Mouse (Mus musculus) intestine, embryonic 14.5 days (tissue): ENCODE measurements around the gene Itgad. TPM values are rescaled to one million over a fixed set of nuclear protein-coding genes. Genes with fewer than 3 reads are reported as not detected.
A peak's percentile ranks its signal among the peaks of the same experiment; 100 is the strongest.

Experiments
- ATAC-seq: fragments of 200-750 bp; cut with Nextera tagmentation; replicated peaks from 2 replicates; pipeline ENCODE4 v1.8.0; 2017; ENCODE audit warnings: low read depth, moderate number of reproducible peaks, moderate TSS enrichment, moderate library complexity; ENCODE audit not compliant: low FRiP score, low TSS enrichment
- DNase-seq: peaks from one replicate; pipeline ENCODE4 v3.0.0-alpha.2; 2018; ENCODE audit warnings: low spot score
- H3K27ac ChIP-seq: fragments of 300-500 bp; sonication (generic); 2 replicates; pipeline ENCODE4 v1.5.1; 2014; ENCODE audit warnings: low read depth, mild to moderate bottlenecking, control low read depth
- H3K27me3 ChIP-seq: fragments of 300-500 bp; sonication (generic); replicated peaks from 2 replicates; pipeline ENCODE4 v1.6.1; 2014; ENCODE audit warnings: low read length, control low read depth; ENCODE audit not compliant: control insufficient read depth, insufficient read depth
- H3K36me3 ChIP-seq: fragments of 300-500 bp; sonication (generic); 2 replicates; pipeline ENCODE4 v1.6.1; 2014; ENCODE audit warnings: low read length, control low read depth; ENCODE audit not compliant: control insufficient read depth, insufficient read depth
- H3K4me1 ChIP-seq: fragments of 300-500 bp; sonication (generic); replicated peaks from 2 replicates; pipeline ENCODE4 v1.6.1; 2014; ENCODE audit warnings: low read length, control low read depth, mixed read lengths; ENCODE audit not compliant: control insufficient read depth, insufficient read depth
- H3K4me2 ChIP-seq: fragments of 300-500 bp; sonication (generic); 2 replicates; pipeline ENCODE4 v1.6.1; 2014; ENCODE audit warnings: low read length
- H3K4me3 ChIP-seq: fragments of 300-500 bp; sonication (generic); 2 replicates; pipeline ENCODE4 v1.5.1; 2014; ENCODE audit warnings: low read depth, low read length, control low read depth, mixed read lengths
- H3K9ac ChIP-seq: fragments of 300-500 bp; sonication (generic); 2 replicates; pipeline ENCODE4 v1.6.1; 2014; ENCODE audit warnings: mild to moderate bottlenecking, low read length
- H3K9me3 ChIP-seq: fragments of 300-500 bp; sonication (generic); 2 replicates; pipeline ENCODE4 v1.6.1; 2016; ENCODE audit warnings: low read length, control low read depth; ENCODE audit not compliant: control insufficient read depth
- WGBS: fragments of 180-500 bp; shearing (Covaris S2); extraction: QIAGEN DNeasy Blood & Tissue Kit; methylation state at CpG from one replicate; pipeline ENCODE4 v1.1.7; 2014; 5-methylcytosine and 5-hydroxymethylcytosine counted together
- polyA plus RNA-seq: library from polyadenylated mRNA; unstranded; fragments of >200 nt; fragmentation: Nextera tagmentation; extraction: Ambion mirVana; gene quantifications from 2 replicates; pipeline ENCODE4 v1.2.1, GENCODE M21; 2014

Gene Itgad
- polyA plus RNA-seq, 1 experiment from 2014 or later = not detected

GRCm38 (mm10) chr7:128270431-128270850 is 116.3 kb downstream of the Itgad start:
- Histone ChIP-seq H3K9me3 (no peaks in the 10 kb centered on the region), H3K27me3 (no peaks in the 10 kb centered on the region), H3K4me2 (no peak overlapping the region), H3K9ac (no peak overlapping the region), H3K36me3 (peaks cover 44% of the 10 kb centered on the region), H3K4me1 (no peaks in the 10 kb centered on the region), H3K27ac (no peak overlapping the region), H3K4me3 (no peak overlapping the region)
- peak; percentile 82 for ATAC-seq
- 45% methylated on average over 13 of the region's 13 CpGs for WGBS
- no peak for DNase-seq

- H3K9ac ChIP-seq = no peak overlapping the region
- DNase-seq (no peak), ATAC-seq (no peak)
- H3K27me3 ChIP-seq = no peaks in the 10 kb centered on the region
- no peaks in the 10 kb centered on the region for H3K9me3 ChIP-seq
- 95% methylated on average over 9 of the region's 9 CpGs for WGBS
- no peak overlapping the region for H3K4me2 ChIP-seq
- no peak overlapping the region for H3K27ac ChIP-seq
- H3K4me3 ChIP-seq = no peak overlapping the region
- peaks cover 55% of the 10 kb centered on the region for H3K36me3 ChIP-seq
- no peaks in the 10 kb centered on the region for H3K4me1 ChIP-seq
Measured at GRCm38 (mm10) chr7:128271496-128271895, 117.3 kb downstream of the Itgad start.

Other genes with a start within 250 kb of the Itgad start
- gene Kat8, start 241.9 kb upstream of the Itgad start, polyA plus RNA-seq = 37.9 and 41.9 TPM in 2 replicates
- gene Prss8, start 224.3 kb upstream of the Itgad start, polyA plus RNA-seq = 39.8 and 41.6 TPM in 2 replicates
- 8.6 and 11.0 TPM in 2 replicates for gene Prss36, start 207.7 kb upstream of the Itgad start, polyA plus RNA-seq
- 52.5 and 59.5 TPM in 2 replicates for gene Fus, start 186.9 kb upstream of the Itgad start, polyA plus RNA-seq
- gene Pycard, start 160.5 kb upstream of the Itgad start, polyA plus RNA-seq = 208 and 275 TPM in 2 replicates
- 0.16 TPM in 1 of 2 replicates, not detected in the other for gene Trim72, start 150.4 kb upstream of the Itgad start, polyA plus RNA-seq
- 0.94 and 1.7 TPM in 2 replicates for gene Itgam, start 91.7 kb upstream of the Itgad start, polyA plus RNA-seq
- 0.04 TPM in 1 of 2 replicates, not detected in the other for gene Gm49368, start 91.7 kb upstream of the Itgad start, polyA plus RNA-seq
- gene Itgax, start 24.8 kb upstream of the Itgad start, polyA plus RNA-seq = 0.31 and 0.47 TPM in 2 replicates
- not detected in 2 replicates for gene Cox6a2, start 52.0 kb downstream of the Itgad start, polyA plus RNA-seq
- 13.4 and 13.8 TPM in 2 replicates for gene Armc5, start 83.0 kb downstream of the Itgad start, polyA plus RNA-seq
- 6.5 and 7.6 TPM in 2 replicates for gene 9130023H24Rik, start 83.7 kb downstream of the Itgad start, polyA plus RNA-seq
- 178 and 179 TPM in 2 replicates for gene Tgfb1i1, start 92.4 kb downstream of the Itgad start, polyA plus RNA-seq
- 0.15 TPM in 1 of 2 replicates, not detected in the other for gene Slc5a2, start 111.3 kb downstream of the Itgad start, polyA plus RNA-seq
- gene BC017158, start 143.8 kb downstream of the Itgad start, polyA plus RNA-seq = 49.5 and 51.0 TPM in 2 replicates